Mouse (Mus musculus) midbrain, embryonic 13.5 days (tissue): ENCODE measurements around the gene Fam24b. TPM values are rescaled to one million over a fixed set of nuclear protein-coding genes. Genes with fewer than 3 reads are reported as not detected.

Experiments
- ATAC-seq: fragments of 200-750 bp; cut with Nextera tagmentation; 2 replicates; pipeline ENCODE4 v1.8.0; 2017; ENCODE audit warnings: mild to moderate bottlenecking, moderate TSS enrichment, moderate library complexity
- H3K27ac ChIP-seq: fragments of 300-500 bp; sonication (generic); 2 replicates; pipeline ENCODE4 v1.5.1; 2015; ENCODE audit warnings: inconsistent platforms, mild to moderate bottlenecking, moderate library complexity
- H3K27me3 ChIP-seq: fragments of 300-500 bp; sonication (generic); 2 replicates; pipeline ENCODE4 v1.6.1; 2015; ENCODE audit warnings: mild to moderate bottlenecking, inconsistent platforms
- H3K36me3 ChIP-seq: fragments of 300-500 bp; sonication (generic); 2 replicates; pipeline ENCODE4 v1.6.1; 2015; ENCODE audit warnings: mild to moderate bottlenecking, inconsistent platforms
- H3K4me1 ChIP-seq: fragments of 300-500 bp; sonication (generic); replicated peaks from 2 replicates; pipeline ENCODE4 v1.6.1; 2015; ENCODE audit warnings: inconsistent platforms
- H3K4me2 ChIP-seq: fragments of 300-500 bp; sonication (generic); replicated peaks from 2 replicates; pipeline ENCODE4 v1.6.1; 2015; ENCODE audit warnings: moderate library complexity, mild to moderate bottlenecking, inconsistent platforms
- H3K4me3 ChIP-seq: fragments of 300-500 bp; sonication (generic); replicated peaks from 2 replicates; pipeline ENCODE4 v1.5.1; 2015; ENCODE audit warnings: mild to moderate bottlenecking, inconsistent platforms
- H3K9ac ChIP-seq: fragments of 300-500 bp; sonication (generic); replicated peaks from 2 replicates; pipeline ENCODE4 v1.6.1; 2015; ENCODE audit warnings: mild to moderate bottlenecking, inconsistent platforms
- H3K9me3 ChIP-seq: fragments of 300-500 bp; sonication (generic); 2 replicates; pipeline ENCODE4 v1.6.1; 2016; ENCODE audit warnings: mild to moderate bottlenecking, inconsistent platforms
- WGBS: fragments of 180-500 bp; shearing (Covaris S2); methylation state at CpG from one replicate; pipeline ENCODE4 v1.1.7; 2015; 5-methylcytosine and 5-hydroxymethylcytosine counted together
- polyA plus RNA-seq: library from polyadenylated mRNA; unstranded; fragments of >200 nt; fragmentation: Nextera tagmentation; extraction: Ambion mirVana; gene quantifications from 2 replicates; pipeline ENCODE4 v1.2.1, GENCODE M21; 2015

Fam24b gene
- polyA plus RNA-seq, 1 experiment from 2014 or later, result 0.24 TPM

DNA sequence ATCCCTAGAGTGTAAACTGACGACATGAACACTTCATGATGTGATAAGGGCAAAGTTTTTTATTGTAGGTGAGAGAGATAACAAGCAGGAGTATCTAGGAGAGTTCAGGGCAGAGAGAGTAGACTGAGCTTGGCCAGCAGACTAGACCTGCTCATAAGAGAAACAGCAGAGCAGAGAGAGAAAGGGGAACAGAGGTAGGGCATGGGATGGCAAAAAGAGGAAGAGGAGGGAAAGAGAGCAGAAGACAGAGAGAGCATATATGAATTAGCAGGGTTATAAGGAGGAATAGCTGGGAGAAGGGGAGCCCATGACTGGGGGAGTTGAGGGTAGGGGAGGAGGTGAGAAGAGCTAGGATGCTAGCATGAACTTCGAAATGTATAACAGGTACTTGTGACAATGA lies 2.4 kb upstream of the Fam24b start:
- Histone ChIP-seq H3K4me1 (0 out of 2 replicates have a peak, but pooled peaks cover 5% of the 10 kb centered on the region), H3K4me2 (no peak overlapping the region), H3K4me3 (no peak overlapping the region), H3K9me3 (no peaks in the 10 kb centered on the region), H3K27me3 (no peaks in the 10 kb centered on the region), H3K36me3 (no peaks in the 10 kb centered on the region), H3K9ac (no peak overlapping the region), H3K27ac (no peak overlapping the region)
- WGBS, result 82% methylated on average over 2 of the region's 2 CpGs
- no peak for ATAC-seq

DNA sequence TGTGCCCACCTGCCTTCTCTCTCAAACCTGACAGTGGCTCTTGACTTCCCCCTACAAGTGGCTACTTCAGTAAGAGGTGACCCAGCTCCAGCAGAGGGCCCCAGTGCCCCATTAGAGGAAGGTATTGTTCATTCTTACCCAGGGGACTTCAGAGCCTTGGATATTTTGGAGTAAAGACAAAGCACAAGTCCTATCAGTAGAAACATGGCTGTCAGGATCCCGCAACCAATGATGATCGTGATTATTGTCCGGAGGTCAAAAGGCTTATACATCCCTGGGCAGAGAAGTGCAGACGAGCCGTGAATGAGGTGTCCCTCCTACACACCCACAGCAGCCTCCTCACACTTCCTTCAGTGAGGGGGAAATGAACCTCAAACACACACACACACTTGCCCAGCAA lies 2.3 kb downstream of the Fam24b start:
- WGBS, result 90% methylated on average over 5 of the region's 5 CpGs
- Histone ChIP-seq H3K27me3 (no peaks in the 10 kb centered on the region), H3K36me3 (no peaks in the 10 kb centered on the region), H3K4me1 (no peaks in the 10 kb centered on the region), H3K9ac (no peak overlapping the region), H3K4me2 (no peak overlapping the region), H3K9me3 (no peaks in the 10 kb centered on the region), H3K27ac (no peak overlapping the region), H3K4me3 (no peak overlapping the region)
- no peak for ATAC-seq

DNA sequence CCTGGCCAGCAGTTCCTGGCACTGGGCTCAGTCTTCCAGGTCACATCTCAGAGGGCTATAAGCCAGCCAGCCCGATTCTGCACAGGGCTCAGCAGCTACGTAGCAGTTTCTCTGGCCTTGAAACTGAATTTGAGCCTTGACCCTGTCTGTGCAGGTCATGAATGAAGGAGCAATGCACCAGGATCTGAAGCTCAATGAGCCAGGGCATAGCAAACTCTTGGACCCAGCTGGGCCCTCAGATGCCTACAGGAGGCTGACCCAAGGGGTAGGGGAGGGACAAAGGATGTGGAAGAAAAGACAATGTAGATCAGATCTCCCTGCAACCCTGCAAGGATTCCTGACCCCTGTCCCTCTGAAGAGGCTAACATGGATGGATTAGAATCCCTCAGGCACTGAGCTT lies 7.1 kb downstream of the Fam24b start, which contains the start of gene Cuzd1:
Gene Cuzd1, minus strand, starts transcription at position 101 of the 400 bp plus-strand sequence.
- ATAC-seq, result no peak
- Histone ChIP-seq H3K27ac (no peak within 1 kb of the TSS), H3K9me3 (no peaks in the 10 kb centered on the region), H3K36me3 (no peaks in the 10 kb centered on the region), H3K4me3 (no peak within 1 kb of the TSS), H3K4me1 (no peaks in the 10 kb centered on the region), H3K4me2 (no peak within 1 kb of the TSS), H3K27me3 (no peaks in the 10 kb centered on the region), H3K9ac (no peak within 1 kb of the TSS)
- 79% methylated on average over 2 of the region's 2 CpGs for WGBS

DNA sequence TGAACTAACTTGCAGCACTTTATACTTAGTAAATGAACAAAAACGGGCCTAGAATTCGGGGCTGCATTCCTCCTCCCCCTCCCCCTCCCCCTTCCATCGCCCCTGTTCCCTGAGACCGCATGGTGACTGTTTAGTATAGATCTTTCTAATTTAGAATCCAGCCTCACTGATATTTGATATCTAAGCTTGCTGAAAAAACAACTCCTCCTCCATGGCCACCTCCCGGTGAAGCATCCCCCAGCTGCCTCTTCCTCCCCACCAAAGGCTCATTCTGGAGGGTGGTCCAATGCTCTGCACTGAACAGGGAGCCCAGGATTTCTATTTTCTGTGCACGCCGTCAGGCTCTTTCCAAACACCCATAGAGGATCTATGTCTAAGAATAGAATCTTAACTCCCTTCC lies 11.0 kb downstream of the Fam24b start:
- no peak for ATAC-seq

DNA sequence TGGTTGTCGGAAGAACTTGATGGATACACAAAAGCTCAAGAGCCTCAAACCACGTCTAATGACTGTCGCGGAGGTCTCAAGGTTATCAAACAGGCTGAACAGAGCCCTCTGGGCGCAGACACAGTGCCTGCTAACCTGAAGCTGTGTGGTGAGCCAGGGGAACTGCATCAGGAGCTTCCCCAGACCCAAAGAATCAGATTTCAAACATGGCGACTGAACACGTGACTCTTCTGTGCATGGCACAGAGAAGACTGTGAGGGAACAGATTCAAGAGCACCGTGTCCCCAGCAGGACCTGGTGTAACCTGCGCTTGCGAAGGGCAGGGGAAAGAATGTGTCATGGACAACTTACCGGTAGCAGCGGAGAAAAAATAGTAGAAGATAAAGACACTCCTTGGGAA lies 11.7 kb downstream of the Fam24b start:
- no peaks in the 10 kb centered on the region for H3K9me3 ChIP-seq
- 75% methylated on average over 12 of the region's 12 CpGs for WGBS
- H3K36me3 ChIP-seq, result no peaks in the 10 kb centered on the region
- no peaks in the 10 kb centered on the region for H3K4me1 ChIP-seq
- H3K4me3 ChIP-seq, result no peak overlapping the region
- ATAC-seq, result no peak
- H3K27ac ChIP-seq, result no peak overlapping the region
- H3K4me2 ChIP-seq, result no peak overlapping the region
- H3K27me3 ChIP-seq, result no peaks in the 10 kb centered on the region
- no peak overlapping the region for H3K9ac ChIP-seq

More for the DNA sequence above, 11.0 kb downstream of the Fam24b start:
- WGBS, result 91% methylated on average over 4 of the region's 7 CpGs
- no peak overlapping the region for H3K9ac ChIP-seq
- no peak overlapping the region for H3K4me3 ChIP-seq
- H3K27me3 ChIP-seq, result no peaks in the 10 kb centered on the region
- no peaks in the 10 kb centered on the region for H3K9me3 ChIP-seq
- H3K4me2 ChIP-seq, result no peak overlapping the region
- H3K36me3 ChIP-seq, result no peaks in the 10 kb centered on the region
- no peaks in the 10 kb centered on the region for H3K4me1 ChIP-seq
- H3K27ac ChIP-seq, result no peak overlapping the region

DNA sequence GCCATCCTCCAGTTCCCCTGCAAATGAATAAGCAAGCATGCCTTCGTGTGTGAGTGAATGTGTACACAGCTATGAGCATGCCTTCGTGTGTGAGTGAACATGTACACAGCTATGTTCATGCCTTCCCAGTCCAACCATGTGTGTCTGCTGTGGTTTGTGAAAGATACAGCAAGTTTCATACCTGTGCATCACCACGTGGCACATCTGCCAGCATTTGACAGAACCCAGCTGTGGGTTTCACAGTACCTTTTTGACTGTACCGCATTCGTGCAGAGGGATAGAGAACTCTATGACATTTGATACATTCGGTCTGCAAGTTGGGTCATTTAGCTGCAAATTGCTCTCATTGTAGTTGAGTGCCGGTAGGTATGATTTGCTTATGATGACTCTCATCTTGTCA lies 14.8 kb downstream of the Fam24b start:
- ATAC-seq, result no peak

DNA sequence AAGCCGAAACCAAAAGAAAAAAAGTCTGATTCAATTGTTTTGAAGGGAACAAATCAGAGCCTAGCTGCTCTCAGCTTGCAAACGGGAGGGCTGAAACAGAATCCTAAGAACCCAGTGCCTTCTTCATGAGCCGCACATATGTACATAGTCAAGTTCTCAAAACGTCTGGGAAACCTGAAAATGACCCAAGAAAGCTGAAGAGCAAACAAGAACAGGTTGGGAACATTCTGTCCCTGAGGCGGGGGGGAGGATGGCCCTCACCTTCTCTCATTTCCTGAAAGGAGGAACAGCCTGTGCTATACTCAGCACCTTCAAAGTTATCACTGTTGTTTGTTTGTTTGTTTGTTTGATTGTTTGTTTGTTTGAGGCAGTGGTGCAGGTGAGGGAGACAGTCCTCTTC lies 22.6 kb downstream of the Fam24b start:
- Histone ChIP-seq H3K36me3 (no peaks in the 10 kb centered on the region), H3K27me3 (no peaks in the 10 kb centered on the region), H3K4me2 (no peak overlapping the region), H3K27ac (no peak overlapping the region), H3K9ac (no peak overlapping the region), H3K4me3 (no peak overlapping the region), H3K9me3 (no peaks in the 10 kb centered on the region), H3K4me1 (no peaks in the 10 kb centered on the region)
- ATAC-seq, result no peak
- WGBS, result 81% methylated on average over 5 of the region's 5 CpGs

More for the DNA sequence above, 14.8 kb downstream of the Fam24b start:
- 88% methylated on average over 7 of the region's 7 CpGs for WGBS
- H3K27me3 ChIP-seq, result no peaks in the 10 kb centered on the region
- no peak overlapping the region for H3K27ac ChIP-seq
- H3K9me3 ChIP-seq, result no peaks in the 10 kb centered on the region
- no peak overlapping the region for H3K4me2 ChIP-seq
- H3K4me3 ChIP-seq, result no peak overlapping the region
- no peaks in the 10 kb centered on the region for H3K4me1 ChIP-seq
- H3K36me3 ChIP-seq, result no peaks in the 10 kb centered on the region
- no peak overlapping the region for H3K9ac ChIP-seq

DNA sequence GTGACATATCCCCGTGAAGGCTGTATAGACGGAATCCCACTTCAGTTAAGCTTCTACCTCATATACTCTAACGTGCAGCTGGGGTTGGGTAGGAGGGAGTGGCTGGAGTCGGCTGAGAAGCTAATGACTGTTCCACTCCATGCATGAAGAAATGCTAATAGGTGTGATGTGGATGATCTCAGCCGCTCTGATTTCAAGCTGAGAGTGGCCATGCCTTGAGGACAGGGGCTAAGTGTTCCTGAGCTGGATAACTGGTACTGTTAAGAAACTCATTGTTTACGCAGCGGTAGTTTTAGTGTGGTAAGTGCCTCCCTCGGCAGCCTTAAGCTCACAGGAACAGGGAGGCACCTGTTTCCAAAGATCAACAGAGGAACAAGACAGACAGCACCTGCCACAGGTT lies 26.0 kb downstream of the Fam24b start:
- no peak overlapping the region for H3K27ac ChIP-seq
- no peaks in the 10 kb centered on the region for H3K36me3 ChIP-seq
- H3K27me3 ChIP-seq, result no peaks in the 10 kb centered on the region
- no peaks in the 10 kb centered on the region for H3K9me3 ChIP-seq
- H3K4me2 ChIP-seq, result no peak overlapping the region
- H3K4me1 ChIP-seq, result no peaks in the 10 kb centered on the region
- 81% methylated on average over 8 of the region's 8 CpGs for WGBS
- no peak overlapping the region for H3K9ac ChIP-seq
- ATAC-seq, result no peak
- H3K4me3 ChIP-seq, result no peak overlapping the region

DNA sequence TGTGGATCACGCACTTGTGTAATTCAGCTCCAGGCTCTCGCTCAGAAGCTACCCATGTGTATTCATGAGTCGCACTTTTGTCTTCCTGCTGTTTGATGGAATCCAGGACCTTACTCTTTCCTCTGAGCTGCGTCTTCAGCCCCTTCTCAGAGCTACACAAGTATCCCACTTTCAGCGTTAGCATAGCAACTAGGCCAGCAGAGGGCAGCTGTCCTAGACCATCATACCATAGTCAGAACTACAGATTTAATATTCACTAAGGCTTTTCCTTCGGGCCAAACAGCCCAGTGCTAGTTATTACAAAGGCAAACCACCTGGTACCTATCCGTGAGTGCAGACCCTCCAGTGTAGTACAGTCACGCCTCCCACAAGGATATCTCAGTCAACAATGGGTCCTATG lies 32.2 kb downstream of the Fam24b start:
- Histone ChIP-seq H3K9me3 (no peaks in the 10 kb centered on the region), H3K4me1 (no peaks in the 10 kb centered on the region), H3K27ac (no peak overlapping the region), H3K4me2 (no peak overlapping the region), H3K9ac (no peak overlapping the region), H3K4me3 (no peak overlapping the region), H3K27me3 (no peaks in the 10 kb centered on the region), H3K36me3 (no peaks in the 10 kb centered on the region)
- WGBS, result 78% methylated on average over 8 of the region's 8 CpGs
- no peak for ATAC-seq

Other genes starting within 250 kb of the Fam24b start
- gene 4933402N03Rik, start 183.2 kb downstream of the Fam24b start, polyA plus RNA-seq, result not detected in 2 replicates
- not detected in 2 replicates for gene 5430419D17Rik, start 155.1 kb downstream of the Fam24b start, polyA plus RNA-seq
- gene Cuzd1, start 7.2 kb downstream of the Fam24b start, polyA plus RNA-seq, result not detected in 2 replicates
- not detected in 2 replicates for gene Fam24a, start 4.3 kb upstream of the Fam24b start, polyA plus RNA-seq
- 21.2 and 23.3 TPM in 2 replicates for gene 2310057M21Rik, start 33.2 kb upstream of the Fam24b start, polyA plus RNA-seq
- 45.9 and 54.3 TPM in 2 replicates for gene Pstk, start 41.6 kb upstream of the Fam24b start, polyA plus RNA-seq
- 14.1 and 16.4 TPM in 2 replicates for gene Ikzf5, start 81.0 kb upstream of the Fam24b start, polyA plus RNA-seq
- gene Acadsb, start 81.1 kb upstream of the Fam24b start, polyA plus RNA-seq, result 100 and 102 TPM in 2 replicates
- 0.50 and 0.99 TPM in 2 replicates for gene Hmx3, start 213.4 kb upstream of the Fam24b start, polyA plus RNA-seq
- gene Hmx2, start 219.3 kb upstream of the Fam24b start, polyA plus RNA-seq, result 1.4 and 1.6 TPM in 2 replicates
- 206 and 224 TPM in 2 replicates for gene Bub3, start 230.7 kb upstream of the Fam24b start, polyA plus RNA-seq